8 mouse cellular contexts compared by ENCODE assay signal in genomic region chr15:78003929-78004328, GRCm38 (mm10). TPM values are rescaled to one million over a fixed set of nuclear protein-coding genes. Genes with fewer than 3 reads are reported as not detected.
DNase-seq lines count a peak whose midpoint lies in the region; ATAC-seq lines count a peak whose summit lies in the region.

No protein-coding gene starts in this region.

- H3K27ac ChIP-seq in embryonic facial prominence, embryonic 10.5 days (replicated peaks) = no peak overlapping the region
- no peak overlapping the region for H3K27ac ChIP-seq in stomach, embryonic 16.5 days (ENCODE audit: low read length)
- H3K27ac ChIP-seq in midbrain, embryonic 10.5 days (replicated peaks) = no peak overlapping the region

- no peak for DNase-seq in cerebellum, adult 9-10 months
- DNase-seq in spleen, adult 12 weeks (ENCODE audit: low spot score) = peak; percentile 14
- no peak for DNase-seq in spleen, postnatal 14 days (ENCODE audit: low spot score in 2 of 2)
- peak; percentile 19 for DNase-seq in embryonic facial prominence, embryonic 10.5 days (ENCODE audit: low spot score)
- no peak for DNase-seq in midbrain, embryonic 10.5 days (ENCODE audit: low spot score)
- DNase-seq in T-cell, adult 2 months (ENCODE audit: low spot score) = no peak

- no peaks in the 10 kb centered on the region for H3K9me3 ChIP-seq in embryonic facial prominence, embryonic 10.5 days
- H3K9me3 ChIP-seq in stomach, embryonic 16.5 days (replicated peaks; ENCODE audit: control insufficient read depth, low read length) = no peaks in the 10 kb centered on the region
- H3K9me3 ChIP-seq in midbrain, embryonic 10.5 days (replicated peaks) = no peaks in the 10 kb centered on the region

- H3K4me1 ChIP-seq in embryonic facial prominence, embryonic 10.5 days = peaks cover 25% of the 10 kb centered on the region
- H3K4me1 ChIP-seq in stomach, embryonic 16.5 days (ENCODE audit: control insufficient read depth, insufficient read depth, low read length) = no peaks in the 10 kb centered on the region
- peaks cover 41% of the 10 kb centered on the region for H3K4me1 ChIP-seq in midbrain, embryonic 10.5 days

- peak; percentile 46; the same call in 1 of the 2 replicates for ATAC-seq in cerebellum, adult (ENCODE audit: insufficient number of reproducible peaks, low FRiP score, low TSS enrichment)
- peak; percentile 56; the same call in 1 of the 2 replicates for ATAC-seq in stomach, embryonic 16.5 days (ENCODE audit: insufficient read depth, low FRiP score)

- 58% methylated on average over 9 of the region's 9 CpGs for WGBS in embryonic facial prominence, embryonic 10.5 days
- 43% methylated on average over 9 of the region's 9 CpGs for WGBS in stomach, embryonic 16.5 days
- WGBS in midbrain, embryonic 10.5 days = 51% methylated on average over 9 of the region's 9 CpGs

- no peaks in the 10 kb centered on the region for H3K36me3 ChIP-seq in embryonic facial prominence, embryonic 10.5 days (replicated peaks)
- no peaks in the 10 kb centered on the region for H3K36me3 ChIP-seq in stomach, embryonic 16.5 days (ENCODE audit: control insufficient read depth, insufficient read depth, low read length)
- no peaks in the 10 kb centered on the region for H3K36me3 ChIP-seq in midbrain, embryonic 10.5 days

- no peak overlapping the region for H3K4me3 ChIP-seq in embryonic facial prominence, embryonic 10.5 days
- no peak overlapping the region for H3K4me3 ChIP-seq in stomach, embryonic 16.5 days (replicated peaks; ENCODE audit: low read length)
- H3K4me3 ChIP-seq in midbrain, embryonic 10.5 days = no peak overlapping the region

- H3K4me2 ChIP-seq in stomach, embryonic 16.5 days (ENCODE audit: low read depth, low read length) = no peak overlapping the region

- no peak overlapping the region for H3K9ac ChIP-seq in stomach, embryonic 16.5 days (ENCODE audit: low read length)

- no peaks in the 10 kb centered on the region for H3K27me3 ChIP-seq in embryonic facial prominence, embryonic 10.5 days (replicated peaks; ENCODE audit: low read depth, poor library complexity, severe bottlenecking)
- H3K27me3 ChIP-seq in stomach, embryonic 16.5 days (ENCODE audit: control insufficient read depth, insufficient read depth, low read length) = no peaks in the 10 kb centered on the region
- H3K27me3 ChIP-seq in midbrain, embryonic 10.5 days (ENCODE audit: low read depth, poor library complexity, severe bottlenecking) = 0 out of 2 replicates have a peak, but pooled peaks cover 4% of the 10 kb centered on the region

RNA-seq across cellular contexts. Expression of gene Eif3d, which starts 33.3 kb away (rescaled TPM):
- 249 and 271 TPM in 2 replicates for polyA plus RNA-seq in embryonic facial prominence, embryonic 10.5 days (2016; fragmentation: Nextera tagmentation; extraction: Ambion mirVana)
- polyA plus RNA-seq in stomach, embryonic 16.5 days (2015; fragmentation: Nextera tagmentation; extraction: Ambion mirVana) = 182 and 186 TPM in 2 replicates
- polyA plus RNA-seq in midbrain, embryonic 10.5 days (2016; fragmentation: Nextera tagmentation; extraction: Ambion mirVana) = 240 and 263 TPM in 2 replicates

RNA-seq across cellular contexts. Expression of gene Foxred2, which starts 47.4 kb away (rescaled TPM):
- polyA plus RNA-seq in embryonic facial prominence, embryonic 10.5 days (2016; fragmentation: Nextera tagmentation; extraction: Ambion mirVana) = 7.2 and 7.3 TPM in 2 replicates
- 2.9 and 3.3 TPM in 2 replicates for polyA plus RNA-seq in stomach, embryonic 16.5 days (2015; fragmentation: Nextera tagmentation; extraction: Ambion mirVana)
- polyA plus RNA-seq in midbrain, embryonic 10.5 days (2016; fragmentation: Nextera tagmentation; extraction: Ambion mirVana) = 6.4 and 6.5 TPM in 2 replicates

Comparison
In these comparisons a context has a peak if more than half of its experiments do, and no peak if none do; other contexts are left out.
1. DNase-seq: peak in spleen, adult 12 weeks (single experiment) and embryonic facial prominence, embryonic 10.5 days (single experiment); none in cerebellum, adult 9-10 months (single experiment), spleen, postnatal 14 days (0 of 2), midbrain, embryonic 10.5 days (single experiment) and T-cell, adult 2 months (single experiment).